Mouse (Mus musculus): ENCODE measurements around the gene Tead2. TPM values are rescaled to one million over a fixed set of nuclear protein-coding genes. Genes with fewer than 3 reads are reported as not detected.
A peak's percentile ranks its signal among the peaks of the same experiment; 100 is the strongest.

The Tead2 gene
- polyA plus RNA-seq, 1 experiment from 2014 or later: 26.8 TPM

DNA sequence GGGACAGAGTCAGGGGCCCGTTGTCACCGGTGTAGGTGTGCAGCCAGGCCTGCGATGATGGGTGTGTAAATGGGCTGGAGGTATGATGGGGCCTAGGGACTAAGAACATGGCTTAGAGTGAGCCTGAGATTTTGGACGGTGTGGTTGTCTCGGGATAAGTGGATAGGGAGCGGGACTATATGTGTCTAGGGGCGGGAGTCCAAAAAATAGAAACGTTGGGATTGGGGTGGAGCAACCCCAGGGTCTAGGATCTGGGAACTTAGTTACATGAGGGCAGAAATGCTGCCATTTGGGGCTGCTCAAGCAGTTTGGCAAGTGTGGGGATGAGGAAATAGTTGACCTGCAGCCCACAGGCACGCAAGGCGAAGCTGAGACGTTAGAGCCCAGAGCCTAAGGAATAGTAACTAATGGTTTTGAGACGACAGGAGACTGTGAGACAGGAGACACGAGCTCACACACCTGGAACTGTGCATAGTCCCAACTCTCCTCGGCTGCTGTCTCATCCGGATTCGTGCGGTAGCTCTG lies 20.2 kb downstream of the Tead2 start:
- H3K36me3 ChIP-seq (ENCODE audit: control insufficient read depth, insufficient read depth, low read length): no peaks in the 10 kb centered on the region; the same call in 1 of the 2 replicates
- no peaks in the 10 kb centered on the region for H3K9me3 ChIP-seq (ENCODE audit: control insufficient read depth, low read length)
- peak overlapping the region; percentile 24; the same call in 1 of the 2 replicates for H3K4me3 ChIP-seq (ENCODE audit: low read depth, low read length)
- peak overlapping the region; percentile 51 for H3K4me2 ChIP-seq (replicated peaks; ENCODE audit: low read depth)
- H3K27ac ChIP-seq (replicated peaks): no peak overlapping the region
- TF ChIP-seq EP300 (optimal IDR thresholded peaks at IDR 0.05) (no peak), CTCF (IDR thresholded peaks at IDR 0.05; ENCODE audit: low read depth) (no peak)
- ATAC-seq (ENCODE audit: low FRiP score, low TSS enrichment): no peak
- H3K9ac ChIP-seq (ENCODE audit: low read length): no peak overlapping the region
- no peak for DNase-seq (ENCODE audit: low spot score)
- peaks cover 9% of the 10 kb centered on the region; the same call in 1 of the 2 replicates for H3K4me1 ChIP-seq (replicated peaks; ENCODE audit: control insufficient read depth, insufficient read depth)
- H3K27me3 ChIP-seq (ENCODE audit: control insufficient read depth, insufficient read depth, low read length): 0 out of 2 replicates have a peak, but pooled peaks cover 2% of the 10 kb centered on the region
- 42% methylated on average over 17 of the region's 17 CpGs for WGBS

DNA sequence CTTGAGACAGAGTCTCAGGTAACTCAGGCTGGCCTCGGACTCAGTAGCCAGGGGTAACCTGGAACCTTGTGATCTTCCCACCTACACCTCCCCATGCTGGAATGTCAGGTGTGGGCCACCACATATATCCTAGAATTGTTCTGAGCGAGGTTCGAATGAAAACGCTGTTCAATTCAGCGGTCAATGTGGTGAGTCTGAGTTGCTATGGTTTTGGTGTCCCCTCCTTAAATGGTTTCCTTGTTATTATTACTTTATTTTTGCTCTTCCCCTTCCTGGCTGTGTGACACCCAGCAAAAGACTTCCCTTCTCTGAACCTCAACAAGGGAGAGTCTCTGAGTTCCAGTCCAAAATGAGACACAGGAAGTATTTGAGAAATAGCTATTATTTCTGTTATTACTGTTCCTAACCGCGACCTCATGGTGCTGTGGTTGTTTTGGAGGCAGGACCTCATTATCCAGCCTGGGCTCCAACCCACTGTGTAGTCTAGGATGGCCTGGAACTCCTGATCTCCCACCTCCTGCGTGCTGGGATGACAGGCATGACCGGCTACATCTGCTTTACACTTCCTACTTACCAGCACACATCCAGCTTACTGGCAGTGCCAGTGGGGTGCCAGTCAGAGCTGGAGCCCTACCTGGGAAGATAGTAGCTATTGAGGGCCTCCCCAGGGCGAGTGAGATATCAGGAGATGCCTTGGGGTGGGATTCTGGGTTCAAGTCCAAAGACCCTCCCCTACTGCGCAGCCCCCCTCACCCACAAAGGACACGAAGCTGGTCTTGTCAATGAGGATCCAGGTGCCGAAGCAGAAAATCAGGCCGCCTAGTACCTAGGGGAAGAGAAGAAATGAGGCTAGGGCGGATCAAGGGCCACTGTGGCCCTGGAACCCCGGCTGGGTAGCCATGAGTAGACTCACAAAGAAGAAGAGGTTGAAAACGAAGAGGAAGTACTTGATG lies 22.5 kb downstream of the Tead2 start:
- DNase-seq (ENCODE audit: low spot score) (peak; percentile 12), ATAC-seq (ENCODE audit: low FRiP score, low TSS enrichment) (no peak)
- TF ChIP-seq CTCF (IDR thresholded peaks at IDR 0.05; ENCODE audit: low read depth): no peak
- no peak for TF ChIP-seq EP300 (optimal IDR thresholded peaks at IDR 0.05)
- 76% methylated on average over 17 of the region's 17 CpGs for WGBS
- Histone ChIP-seq H3K27me3 (ENCODE audit: control insufficient read depth, insufficient read depth, low read length) (0 out of 2 replicates have a peak, but pooled peaks cover 2% of the 10 kb centered on the region), H3K9me3 (ENCODE audit: control insufficient read depth, low read length) (no peaks in the 10 kb centered on the region), H3K9ac (ENCODE audit: low read length) (no peak overlapping the region), H3K4me3 (ENCODE audit: low read depth, low read length) (no peak overlapping the region), H3K36me3 (ENCODE audit: control insufficient read depth, insufficient read depth, low read length) (no peaks in the 10 kb centered on the region; the same call in 1 of the 2 replicates), H3K4me1 (replicated peaks; ENCODE audit: control insufficient read depth, insufficient read depth) (peaks cover 14% of the 10 kb centered on the region; the same call in 1 of the 2 replicates), H3K27ac (replicated peaks) (no peak overlapping the region), H3K4me2 (replicated peaks; ENCODE audit: low read depth) (no peak overlapping the region)

DNA sequence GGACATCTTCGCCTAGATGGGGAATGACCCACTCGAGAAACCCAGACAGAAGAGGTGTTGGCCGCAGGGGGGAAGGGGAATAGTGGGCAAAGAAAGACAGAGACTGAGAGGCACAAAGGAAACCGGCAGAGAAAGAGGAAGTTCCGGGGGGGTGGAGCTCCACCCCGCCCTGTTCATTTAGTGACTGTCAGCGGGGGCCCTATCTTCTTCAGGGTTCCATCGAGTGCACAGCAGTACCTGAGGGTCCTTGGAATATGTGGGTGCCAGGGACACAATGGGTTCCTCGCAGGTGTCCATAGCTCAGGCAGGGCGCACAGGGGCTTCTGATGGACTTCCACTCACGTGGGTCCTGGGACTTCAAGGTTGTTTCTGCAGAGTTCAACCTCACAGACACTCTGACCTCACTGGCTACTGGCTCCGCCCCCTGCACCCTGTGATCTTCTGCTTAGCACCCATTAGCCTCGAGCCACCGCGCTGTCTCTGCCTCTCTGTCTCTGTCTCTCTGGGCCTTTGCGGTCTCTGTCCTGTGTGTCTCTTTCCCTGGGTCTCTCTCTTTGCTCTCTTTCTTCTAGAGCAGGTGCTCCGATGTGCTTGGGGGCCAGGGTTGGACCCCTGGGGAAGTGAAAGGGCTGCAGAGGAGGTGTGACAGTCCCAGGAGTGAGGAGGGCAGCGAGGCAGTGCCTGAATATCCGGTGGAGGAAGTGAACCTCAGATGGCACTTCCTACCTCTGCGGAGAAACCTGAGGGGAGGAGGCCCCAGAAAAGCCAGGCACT lies 23.4 kb downstream of the Tead2 start, which contains the start of gene Cd37:
TSS of gene Cd37 (minus strand) at position 393 of the 774 bp plus-strand sequence.
- no peak within 1 kb of the TSS; the same call in 1 of the 2 replicates for H3K4me2 ChIP-seq (replicated peaks; ENCODE audit: low read depth)

DNA sequence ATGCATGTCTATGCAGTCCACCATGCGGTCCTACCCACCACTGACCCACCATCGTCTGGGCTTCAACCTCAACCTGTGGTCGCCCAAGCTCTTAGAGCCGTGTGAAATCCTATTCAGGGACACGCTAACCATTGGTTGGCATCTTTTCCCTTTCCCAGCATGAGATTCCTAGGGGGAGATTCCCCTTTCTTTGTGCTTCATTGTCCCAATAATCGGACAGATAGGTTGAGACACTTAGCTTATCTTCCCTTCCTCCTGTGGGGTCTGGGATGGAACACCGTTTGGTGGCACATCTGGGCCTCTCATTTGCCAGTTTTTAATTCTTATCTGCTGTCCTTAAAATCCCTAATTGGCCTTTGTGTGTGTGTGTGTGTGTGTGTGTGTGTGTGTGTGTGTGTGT lies 24.6 kb downstream of the Tead2 start:
- TF ChIP-seq CTCF (IDR thresholded peaks at IDR 0.05; ENCODE audit: low read depth) (no peak), EP300 (optimal IDR thresholded peaks at IDR 0.05) (no peak)
- ATAC-seq (ENCODE audit: low FRiP score, low TSS enrichment): no peak
- Histone ChIP-seq H3K4me3 (ENCODE audit: low read depth, low read length) (no peak overlapping the region), H3K4me2 (replicated peaks; ENCODE audit: low read depth) (no peak overlapping the region), H3K9ac (ENCODE audit: low read length) (no peak overlapping the region), H3K9me3 (ENCODE audit: control insufficient read depth, low read length) (no peaks in the 10 kb centered on the region), H3K27me3 (ENCODE audit: control insufficient read depth, insufficient read depth, low read length) (0 out of 2 replicates have a peak, but pooled peaks cover 2% of the 10 kb centered on the region), H3K36me3 (ENCODE audit: control insufficient read depth, insufficient read depth, low read length) (no peaks in the 10 kb centered on the region), H3K27ac (replicated peaks) (no peak overlapping the region), H3K4me1 (replicated peaks; ENCODE audit: control insufficient read depth, insufficient read depth) (0 out of 2 replicates have a peak, but pooled peaks cover 5% of the 10 kb centered on the region)
- DNase-seq (ENCODE audit: low spot score): peak; percentile 11
- 91% methylated on average over 7 of the region's 7 CpGs for WGBS

More for the DNA sequence above, 23.4 kb downstream of the Tead2 start, which contains the start of gene Cd37:
- H3K27ac ChIP-seq (replicated peaks): no peak within 1 kb of the TSS
- TF ChIP-seq EP300 (optimal IDR thresholded peaks at IDR 0.05): no peak
- TF ChIP-seq CTCF (IDR thresholded peaks at IDR 0.05; ENCODE audit: low read depth): no peak
- H3K4me1 ChIP-seq (replicated peaks; ENCODE audit: control insufficient read depth, insufficient read depth): peaks cover 14% of the 10 kb centered on the region; the same call in 1 of the 2 replicates
- ATAC-seq (ENCODE audit: low FRiP score, low TSS enrichment) (no peak), DNase-seq (ENCODE audit: low spot score) (peak; percentile 14)
- H3K9me3 ChIP-seq (ENCODE audit: control insufficient read depth, low read length): no peaks in the 10 kb centered on the region
- H3K27me3 ChIP-seq (ENCODE audit: control insufficient read depth, insufficient read depth, low read length): 0 out of 2 replicates have a peak, but pooled peaks cover 2% of the 10 kb centered on the region
- H3K36me3 ChIP-seq (ENCODE audit: control insufficient read depth, insufficient read depth, low read length): no peaks in the 10 kb centered on the region
- no peak within 1 kb of the TSS for H3K9ac ChIP-seq (ENCODE audit: low read length)
- WGBS: 46% methylated on average over 20 of the region's 20 CpGs
- H3K4me3 ChIP-seq (ENCODE audit: low read depth, low read length): no peak within 1 kb of the TSS

DNA sequence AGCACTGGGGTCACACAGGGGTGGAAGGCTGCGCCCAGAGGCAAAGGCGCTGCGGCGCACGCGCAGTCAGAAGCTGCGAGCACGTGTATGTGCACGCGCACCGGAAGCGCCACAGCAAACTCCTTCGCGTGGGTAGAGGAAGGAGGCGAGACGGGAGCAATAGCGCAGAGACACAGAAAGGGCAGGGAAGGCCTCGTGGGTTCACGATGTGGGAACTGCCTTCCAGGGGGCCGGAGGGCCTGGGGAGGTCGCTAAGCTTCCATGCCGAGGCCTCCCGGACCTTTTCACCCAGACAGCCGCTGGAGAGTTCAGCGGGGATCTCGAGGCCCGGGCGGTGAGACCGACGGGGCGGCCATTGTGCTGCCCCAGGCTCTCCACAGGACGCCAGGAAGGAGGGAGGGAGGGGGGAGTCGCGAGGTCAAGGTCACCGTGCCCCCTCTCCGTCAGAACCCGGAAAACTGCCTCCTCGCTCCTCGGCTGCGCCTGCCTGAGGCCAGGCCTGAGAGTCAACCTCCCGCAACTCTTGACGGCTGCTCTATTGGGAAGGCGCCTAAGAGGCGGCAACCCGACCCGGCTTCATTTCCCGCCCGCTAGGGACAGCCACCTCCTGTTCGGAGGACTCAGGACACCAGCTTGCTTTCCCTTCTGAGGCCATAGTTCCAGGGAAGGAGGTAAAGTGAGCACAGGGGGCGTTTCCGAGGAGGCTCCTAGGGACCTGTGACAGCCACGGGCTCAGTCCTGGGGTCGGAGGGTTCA lies 25.3 kb downstream of the Tead2 start, which contains the start of gene Slc6a16:
TSS of gene Slc6a16 (plus strand) at position 453 of the 756 bp plus-strand sequence.
- WGBS: 25% methylated on average over 52 of the region's 53 CpGs
- H3K4me1 ChIP-seq (replicated peaks; ENCODE audit: control insufficient read depth, insufficient read depth): 0 out of 2 replicates have a peak, but pooled peaks cover 5% of the 10 kb centered on the region
- ATAC-seq (ENCODE audit: low FRiP score, low TSS enrichment): peak; percentile 52
- H3K4me2 ChIP-seq (replicated peaks; ENCODE audit: low read depth): peak within 1 kb of the TSS; percentile 48
- peak; percentile 53 for DNase-seq (ENCODE audit: low spot score)
- H3K9me3 ChIP-seq (ENCODE audit: control insufficient read depth, low read length): no peaks in the 10 kb centered on the region
- H3K36me3 ChIP-seq (ENCODE audit: control insufficient read depth, insufficient read depth, low read length): no peaks in the 10 kb centered on the region
- H3K27me3 ChIP-seq (ENCODE audit: control insufficient read depth, insufficient read depth, low read length): 0 out of 2 replicates have a peak, but pooled peaks cover 2% of the 10 kb centered on the region
- no peak within 1 kb of the TSS for H3K27ac ChIP-seq (replicated peaks)
- TF ChIP-seq CTCF (IDR thresholded peaks at IDR 0.05; ENCODE audit: low read depth) (peak; percentile 25; the same call in 1 of the 2 replicates), EP300 (optimal IDR thresholded peaks at IDR 0.05) (no peak)
- peak within 1 kb of the TSS; percentile 41 for H3K9ac ChIP-seq (ENCODE audit: low read length)
- H3K4me3 ChIP-seq (ENCODE audit: low read depth, low read length): peak within 1 kb of the TSS; percentile 4; the same call in 1 of the 2 replicates

Measured in stomach, postnatal 0 days (tissue).